Mouse (Mus musculus): Measurements from ENCODE around the gene 2010003K11Rik.
A peak's percentile ranks its signal among the peaks of the same experiment; 100 is the strongest.

The 2010003K11Rik gene

DNA sequence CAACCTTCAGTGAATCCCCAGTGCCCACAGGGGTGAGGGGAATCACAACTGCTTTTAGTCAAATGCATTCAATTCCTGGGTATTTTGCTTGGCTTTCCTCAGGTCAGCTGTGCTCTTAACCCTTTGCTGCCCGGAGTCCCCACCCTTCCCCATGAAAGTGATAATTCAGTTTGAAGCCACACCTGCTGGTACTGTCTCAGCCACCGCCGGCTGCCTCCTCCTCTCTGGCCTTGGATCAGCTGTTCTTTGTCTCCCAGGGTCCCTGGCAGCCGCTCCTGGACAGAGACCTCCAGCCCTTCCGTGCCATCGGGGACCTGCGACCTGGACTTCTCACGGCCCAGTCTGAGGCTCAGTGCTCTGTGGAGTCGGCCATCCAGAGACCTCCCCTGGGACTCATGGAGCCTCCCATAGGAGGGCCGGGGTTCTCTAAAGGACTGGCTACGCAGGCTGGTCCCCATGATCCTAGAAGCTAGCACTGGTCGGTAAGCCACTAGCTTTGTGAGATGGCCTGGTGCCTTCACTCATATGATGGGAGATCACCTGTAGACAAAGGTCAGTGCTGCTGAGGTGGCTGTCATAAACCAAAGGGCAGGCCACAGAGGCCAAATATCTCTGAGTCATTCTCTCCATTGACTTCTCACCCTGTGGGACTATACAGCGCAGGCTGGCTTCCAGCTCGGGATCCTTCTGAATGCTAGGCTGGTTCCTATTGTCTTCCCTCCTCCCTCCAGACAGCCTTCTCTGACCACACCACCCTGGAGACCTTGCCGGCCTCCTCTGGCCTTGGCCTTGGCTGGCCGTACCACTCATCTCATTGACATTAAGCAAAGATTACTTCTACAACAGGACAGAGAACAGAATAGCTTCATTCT, at the start of gene 2010003K11Rik:
2010003K11Rik (minus strand) TSS at position 522 of the 872 bp plus-strand sequence.
- DNase-seq (ENCODE audit: low spot score) = no peak

- DNase-seq (ENCODE audit: low spot score) = no peak
Observed at GRCm38 (mm10) chr19:4547801-4548200, 49.4 kb upstream of the 2010003K11Rik start.

DNA sequence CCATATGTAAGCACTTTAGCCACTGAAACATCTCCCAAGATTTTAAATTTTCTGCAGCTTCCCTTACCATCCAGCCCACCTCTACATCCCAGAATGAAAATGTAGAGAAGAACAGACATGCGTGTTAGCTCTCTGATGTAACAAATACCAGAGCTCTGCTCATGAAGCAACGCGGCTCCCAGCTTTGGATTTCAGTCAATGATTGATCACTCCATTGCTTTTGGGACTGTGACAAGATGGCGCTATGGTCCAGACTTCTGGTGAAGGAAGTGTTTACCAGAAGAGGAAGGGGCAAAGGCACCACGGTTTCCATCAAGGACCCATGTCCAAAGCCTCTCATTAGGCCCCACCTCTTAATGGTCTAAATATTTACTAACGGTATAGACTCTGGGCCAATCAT, 47.5 kb upstream of the 2010003K11Rik start:
- no peak for DNase-seq (ENCODE audit: low spot score)

DNA sequence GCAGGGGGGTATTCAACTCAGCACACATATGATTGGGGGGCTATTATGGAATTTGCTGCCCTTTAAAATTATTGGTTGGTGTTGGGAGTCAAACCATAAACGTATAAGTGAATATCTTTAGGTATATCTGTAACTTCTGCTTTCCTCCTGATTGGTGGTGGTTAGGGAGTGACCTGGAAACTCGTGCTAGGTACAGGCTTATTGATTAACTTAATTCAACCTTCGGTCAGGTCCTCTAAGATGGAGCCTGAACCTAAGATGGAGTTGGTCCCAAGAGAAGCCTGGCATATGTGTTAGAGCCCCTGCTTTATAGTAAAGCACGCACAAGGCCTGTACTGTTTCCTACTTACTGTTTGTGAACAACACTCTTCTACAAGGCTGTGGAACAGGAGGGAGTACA, 46.7 kb upstream of the 2010003K11Rik start:
- no peak for DNase-seq (ENCODE audit: low spot score)

- DNase-seq (ENCODE audit: low spot score) = no peak
Observed at GRCm38 (mm10) chr19:4542081-4542480, 43.7 kb upstream of the 2010003K11Rik start.

DNA sequence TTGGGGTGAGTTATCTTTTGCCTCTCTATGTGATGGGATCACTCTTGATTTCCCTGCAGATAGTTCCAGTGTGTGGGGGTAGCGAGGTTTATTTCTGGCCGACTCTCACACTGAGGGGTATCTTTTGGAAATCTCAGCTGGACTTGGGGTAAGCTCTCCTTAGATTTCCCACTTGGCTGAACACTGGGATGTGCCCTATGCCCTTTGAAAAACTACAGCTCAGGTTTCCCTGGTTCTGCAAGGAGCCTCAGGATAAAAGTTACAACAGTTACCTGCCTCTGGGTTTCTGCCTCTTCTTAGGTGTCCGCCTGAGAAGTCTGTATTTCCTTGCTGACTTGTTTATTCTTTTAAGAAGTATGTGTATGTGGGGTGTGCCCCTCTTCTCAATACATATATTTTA, 42.6 kb upstream of the 2010003K11Rik start:
- no peak for DNase-seq (ENCODE audit: low spot score)

- DNase-seq (ENCODE audit: low spot score) = no peak
Observed at GRCm38 (mm10) chr19:4540263-4540662, 41.9 kb upstream of the 2010003K11Rik start.

- no peak for DNase-seq (ENCODE audit: low spot score)
Observed at GRCm38 (mm10) chr19:4536606-4537005, 38.2 kb upstream of the 2010003K11Rik start.

DNA sequence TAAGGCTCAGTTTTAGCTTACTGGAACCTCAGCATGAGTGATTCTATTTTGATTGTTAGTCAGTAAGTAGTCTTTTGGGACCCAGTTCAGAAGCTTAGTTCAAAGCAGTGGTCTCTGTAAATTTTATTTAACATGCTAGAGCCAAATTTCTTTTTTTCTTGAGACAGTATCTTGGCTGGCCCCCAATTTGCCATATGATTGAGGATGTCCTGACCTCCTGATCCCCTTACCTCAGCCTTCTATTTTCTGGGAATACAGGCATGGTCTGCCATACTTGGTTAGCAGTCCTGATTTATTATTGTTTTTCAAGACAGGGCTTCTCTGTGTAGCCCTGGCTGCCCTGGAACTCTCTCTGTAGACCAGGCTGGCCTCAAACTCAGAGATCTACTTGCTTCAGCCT, 37.5 kb upstream of the 2010003K11Rik start:
- DNase-seq (ENCODE audit: low spot score) = no peak

GRCm38 (mm10) chr19:4534646-4535045, 36.3 kb upstream of the 2010003K11Rik start:
- no peak for DNase-seq (ENCODE audit: low spot score)

- DNase-seq (ENCODE audit: low spot score) = no peak
Observed at GRCm38 (mm10) chr19:4521426-4522050, 23.2 kb upstream of the 2010003K11Rik start.

DNA sequence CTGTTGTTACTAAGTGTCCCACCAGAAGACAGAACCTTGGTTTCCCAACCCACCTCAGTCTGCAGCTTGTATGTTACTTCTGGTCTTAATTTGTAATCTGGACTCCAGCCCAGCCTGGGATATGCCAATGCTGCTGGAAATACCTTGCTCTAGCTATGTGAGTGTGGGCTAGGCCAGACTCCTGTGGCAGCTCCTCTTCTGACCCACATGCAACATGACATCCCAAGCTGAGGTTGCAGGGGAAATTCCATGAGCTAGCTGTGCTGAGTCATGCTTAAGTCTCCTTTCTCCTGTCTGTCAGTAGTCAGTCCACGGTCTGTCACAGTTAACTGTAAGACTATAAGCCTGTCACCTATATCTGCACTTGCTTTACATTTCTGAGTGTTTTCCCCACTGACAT, 19.1 kb upstream of the 2010003K11Rik start:
- no peak for DNase-seq (ENCODE audit: low spot score)

DNA sequence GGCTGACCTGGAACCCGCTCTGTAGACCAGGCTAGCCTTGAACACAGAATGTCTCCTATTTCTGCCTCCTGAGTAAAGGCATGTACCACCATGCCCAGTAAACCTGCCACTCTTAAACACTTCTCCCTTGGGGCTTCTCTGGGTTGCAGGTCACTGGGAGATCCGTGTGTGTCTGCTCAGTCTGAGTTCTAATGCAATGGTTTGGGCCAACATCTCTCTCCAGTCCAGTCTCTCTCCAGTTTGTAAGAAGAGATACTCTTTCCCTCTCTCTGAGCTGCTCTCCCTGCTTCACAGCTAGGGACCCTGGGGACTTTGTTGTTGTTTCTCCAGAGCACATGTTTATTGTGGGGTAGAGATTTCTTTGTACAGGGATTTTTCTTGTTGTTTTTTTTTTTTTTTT, 17.9 kb upstream of the 2010003K11Rik start:
- DNase-seq (ENCODE audit: low spot score) = no peak

- DNase-seq (ENCODE audit: low spot score) = no peak
Observed at GRCm38 (mm10) chr19:4515746-4516145, 17.4 kb upstream of the 2010003K11Rik start.

GRCm38 (mm10) chr19:4513236-4513858, 15.0 kb upstream of the 2010003K11Rik start:
- no peak for DNase-seq (ENCODE audit: low spot score)

GRCm38 (mm10) chr19:4511116-4511841, 12.9 kb upstream of the 2010003K11Rik start:
- DNase-seq (ENCODE audit: low spot score) = no peak

DNA sequence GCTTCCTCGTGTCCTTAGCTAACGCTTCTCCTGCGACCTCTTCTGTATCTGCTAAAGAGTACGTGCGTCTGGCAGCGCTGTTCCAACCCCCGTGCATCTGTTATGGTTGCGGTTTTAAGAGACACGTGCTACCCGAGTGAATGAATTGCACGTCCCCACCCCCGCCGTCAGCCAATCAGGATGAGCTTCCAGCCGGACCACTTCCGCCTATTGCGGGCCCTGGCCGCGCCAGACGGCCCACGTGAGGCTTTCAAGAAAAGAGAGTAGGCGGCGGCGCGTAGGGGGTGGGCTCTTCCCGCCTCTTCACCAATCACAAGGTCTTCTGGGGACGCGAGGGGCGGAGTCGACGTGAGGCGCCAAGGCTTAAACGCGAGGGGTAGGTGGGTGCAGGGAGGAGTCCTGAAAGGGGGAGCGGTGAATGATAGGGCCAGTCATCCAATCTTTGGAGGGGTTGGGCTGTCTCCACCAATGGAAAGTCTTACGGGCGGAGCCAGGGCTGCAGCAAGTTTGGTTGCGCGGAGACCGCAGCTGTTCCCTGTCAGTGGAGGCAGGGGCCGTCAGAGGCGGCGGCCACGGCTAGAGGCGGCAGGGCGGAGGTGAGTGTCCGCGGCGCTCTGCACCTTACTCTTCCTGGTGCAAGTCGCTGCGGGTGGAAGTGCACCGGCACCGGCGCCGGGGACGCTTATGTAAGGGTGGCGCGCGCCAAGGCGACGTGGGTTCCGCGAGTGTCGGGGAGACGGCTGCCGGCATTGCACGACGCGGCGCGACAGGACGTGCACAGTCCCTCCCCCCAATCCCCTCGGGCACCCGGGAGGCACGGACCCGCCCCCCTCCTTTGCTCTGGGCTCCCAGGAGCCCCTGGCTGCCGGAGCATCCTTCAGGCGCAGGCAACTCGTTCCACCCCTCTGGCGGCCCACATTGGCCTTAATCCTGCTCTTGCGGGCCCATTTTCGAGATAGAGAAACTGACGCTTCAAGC, 11.9 kb upstream of the 2010003K11Rik start, which contains the start of gene Pcx:
Pcx (plus strand) TSS at position 487 of the 978 bp plus-strand sequence.
- DNase-seq (ENCODE audit: low spot score) = peak; percentile 93

GRCm38 (mm10) chr19:4507746-4508145, 9.4 kb upstream of the 2010003K11Rik start:
- DNase-seq (ENCODE audit: low spot score) = no peak

DNA sequence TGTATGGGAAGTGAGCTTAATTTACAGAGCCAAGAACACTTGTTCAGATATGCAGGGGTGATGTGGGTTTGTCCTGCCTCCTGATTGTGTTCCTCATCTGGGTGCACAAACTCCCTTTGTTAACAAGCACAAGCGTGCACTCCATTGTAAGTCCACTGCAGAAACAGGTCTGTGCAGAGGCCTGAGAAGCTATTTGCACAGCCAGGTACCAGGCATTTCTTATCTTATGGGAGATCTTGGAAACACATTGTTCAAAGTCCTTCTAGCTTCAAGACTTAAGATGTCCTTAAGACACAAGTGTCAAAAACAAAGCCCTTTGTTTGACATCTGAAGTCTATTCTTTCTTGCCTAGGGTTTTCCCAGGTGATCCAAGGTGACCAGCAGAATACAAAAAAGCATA, 6.4 kb upstream of the 2010003K11Rik start:
- no peak for DNase-seq (ENCODE audit: low spot score)

DNA sequence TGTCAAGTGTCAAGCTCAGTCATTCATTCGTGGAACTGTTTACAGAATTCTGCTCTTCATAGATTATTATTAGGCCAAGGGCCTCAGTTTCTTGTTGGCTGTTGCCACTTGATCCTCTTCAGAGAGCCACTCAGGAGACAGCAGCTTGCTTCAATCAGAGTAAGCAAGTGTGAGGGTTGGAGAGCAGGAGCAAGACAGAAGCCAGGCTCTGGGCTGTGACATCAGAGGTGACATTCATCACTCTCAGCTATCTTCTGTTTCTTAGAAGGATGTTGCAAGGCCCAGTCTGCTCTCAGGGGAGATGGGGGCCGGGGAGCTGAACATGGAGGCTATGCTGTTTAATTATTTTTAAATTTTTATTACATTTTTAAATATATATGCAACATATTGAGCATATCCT, 4.3 kb upstream of the 2010003K11Rik start:
- no peak for DNase-seq (ENCODE audit: low spot score)

Data from ovary, postnatal 10 days (tissue).